Mouse (Mus musculus) ovary, postnatal 14 days (tissue): Measurements from ENCODE around the gene Cmah.

Source experiments
- DNase-seq: peaks from one replicate; pipeline ENCODE4 v3.0.0; 2022; ENCODE audit warnings: low spot score

The Cmah gene

GRCm38 (mm10) chr13:24517757-24518156 lies 190.6 kb downstream of the Cmah start:
- DNase-seq: no peak

GRCm38 (mm10) chr13:24518887-24519286 lies 191.7 kb downstream of the Cmah start:
- DNase-seq: no peak

GRCm38 (mm10) chr13:24519976-24520647 lies 192.9 kb downstream of the Cmah start:
- no peak for DNase-seq

- DNase-seq: no peak
These were observed 193.6 kb downstream of the Cmah start for GRCm38 (mm10) chr13:24520796-24521195.

GRCm38 (mm10) chr13:24521446-24522342 lies 194.5 kb downstream of the Cmah start:
- DNase-seq: no peak

GRCm38 (mm10) chr13:24522343-24522837 lies 195.2 kb downstream of the Cmah start:
- no peak for DNase-seq

- no peak for DNase-seq
These were observed 196.5 kb downstream of the Cmah start for GRCm38 (mm10) chr13:24523587-24524221.

- no peak for DNase-seq
These were observed 197.3 kb downstream of the Cmah start for GRCm38 (mm10) chr13:24524468-24524867.

- no peak for DNase-seq
These were observed 198.3 kb downstream of the Cmah start for GRCm38 (mm10) chr13:24525551-24525950.

GRCm38 (mm10) chr13:24526916-24527315 lies 199.7 kb downstream of the Cmah start:
- no peak for DNase-seq
